Mouse (Mus musculus) ES-Bruce4 (cell line): ENCODE measurements around the gene Zbtb20.

Experiments
- CTCF ChIP-seq: IDR thresholded peaks from one replicate; pipeline ENCODE4 v1.8.1; 2011; ENCODE audit warnings: low read depth, low read length
- EP300 ChIP-seq: IDR thresholded peaks from 2 replicates; pipeline ENCODE4 v1.6.1; 2011; ENCODE audit warnings: low read depth, low read length; ENCODE audit not compliant: insufficient read depth
- POLR2A ChIP-seq: IDR thresholded peaks from one replicate; pipeline ENCODE4 v1.8.1; 2011; ENCODE audit warnings: low read length; ENCODE audit not compliant: insufficient read depth

GRCm38 (mm10) chr16:43503636-43504010 is 627.9 kb downstream of the Zbtb20 start:
- TF ChIP-seq POLR2A: no peak
- TF ChIP-seq EP300: no peak
- TF ChIP-seq CTCF: no peak
